ENCODE assay signal across 11 mouse cellular contexts in genomic region chr1:25892026-25892739, GRCm38 (mm10).
DNase-seq lines count a peak whose midpoint lies in the region; ATAC-seq lines count a peak whose summit lies in the region.
"Had no signal": no experiment of that assay in that cellular context is flagged by ENCODE, and none has a peak within 500 bp of the region (broad histone marks: within the 10 kb centered on the region; RNA-seq: fewer than 3 reads in every experiment).

No protein-coding gene starts in this region.

- no peaks in the 10 kb centered on the region for H3K36me3 ChIP-seq in hindbrain, embryonic 11.5 days (ENCODE audit: control insufficient read depth, insufficient read depth, low read length)
- H3K36me3 ChIP-seq: embryonic facial prominence, embryonic 13.5 days; liver, embryonic 15.5 days had no signal

- no peak for ATAC-seq in cerebellum, adult (ENCODE audit: insufficient number of reproducible peaks, low FRiP score, low TSS enrichment)
- ATAC-seq in hindbrain, embryonic 11.5 days (ENCODE audit: low FRiP score) = peak; percentile 92

- WGBS in hindbrain, embryonic 11.5 days = 43% methylated on average over 5 of the region's 5 CpGs

- H3K27ac ChIP-seq in hindbrain, embryonic 11.5 days (ENCODE audit: low read depth, low read length) = no peak overlapping the region
- H3K27ac ChIP-seq: embryonic facial prominence, embryonic 13.5 days; liver, embryonic 15.5 days had no signal

- no peak overlapping the region for H3K4me3 ChIP-seq in hindbrain, embryonic 11.5 days (ENCODE audit: low read depth, low read length)
- H3K4me3 ChIP-seq: embryonic facial prominence, embryonic 13.5 days; liver, embryonic 15.5 days had no signal

- no peaks in the 10 kb centered on the region for H3K4me1 ChIP-seq in hindbrain, embryonic 11.5 days (replicated peaks; ENCODE audit: control insufficient read depth, insufficient read depth, low read length)
- H3K4me1 ChIP-seq: embryonic facial prominence, embryonic 13.5 days; liver, embryonic 15.5 days had no signal

- H3K4me2 ChIP-seq in hindbrain, embryonic 11.5 days (replicated peaks; ENCODE audit: low read depth, low read length) = no peak overlapping the region
- H3K4me2 ChIP-seq: embryonic facial prominence, embryonic 13.5 days; liver, embryonic 15.5 days had no signal

- DNase-seq in cerebellum, postnatal 14 days = peak; percentile 79 to 82
- peak; percentile 58 for DNase-seq in embryo, embryonic 11 days
- peak; percentile 69 for DNase-seq in hindbrain, embryonic 11.5 days (ENCODE audit: low spot score)
- peak; percentile 16 for DNase-seq in neural tube, embryonic 10.5 days (ENCODE audit: extremely low spot score, low spot score)
- DNase-seq in lung, adult 18-20 months = no peak
- no peak for DNase-seq in lung, postnatal 36 days
- no peak for DNase-seq in urinary bladder, postnatal 14 days (ENCODE audit: low spot score)
- DNase-seq: gastrocnemius, postnatal 36 days had no signal

- H3K27me3 ChIP-seq in hindbrain, embryonic 11.5 days (ENCODE audit: control insufficient read depth, insufficient read depth, low read length) = no peaks in the 10 kb centered on the region
- H3K27me3 ChIP-seq: embryonic facial prominence, embryonic 13.5 days; liver, embryonic 15.5 days had no signal

- H3K9ac ChIP-seq in hindbrain, embryonic 11.5 days (ENCODE audit: low read depth, low read length) = no peak overlapping the region
- H3K9ac ChIP-seq: embryonic facial prominence, embryonic 13.5 days; liver, embryonic 15.5 days had no signal

- no peaks in the 10 kb centered on the region for H3K9me3 ChIP-seq in hindbrain, embryonic 11.5 days (ENCODE audit: control insufficient read depth, low read length)
- H3K9me3 ChIP-seq: embryonic facial prominence, embryonic 13.5 days; liver, embryonic 15.5 days had no signal

Comparison
In these comparisons a context has a peak if more than half of its experiments do, and no peak if none do; other contexts are left out.
1. DNase-seq: peak in cerebellum, postnatal 14 days (2 of 2), embryo, embryonic 11 days (single experiment), hindbrain, embryonic 11.5 days (single experiment) and neural tube, embryonic 10.5 days (single experiment); none in lung, adult 18-20 months (0 of 2), lung, postnatal 36 days (single experiment) and urinary bladder, postnatal 14 days (single experiment).